Mouse (Mus musculus): ENCODE data around the gene Epo.

- TF ChIP-seq HCFC1 (IDR thresholded peaks at IDR 0.05; ENCODE audit: borderline replicate concordance, insufficient read depth, low read length) = no peak
- no peak for TF ChIP-seq ZNF384 (IDR thresholded peaks at IDR 0.05; ENCODE audit: low read depth, low read length)
- no peak for TF ChIP-seq ZC3H11A (IDR thresholded peaks at IDR 0.05; ENCODE audit: borderline replicate concordance, low read depth, low read length)
- TF ChIP-seq MAFK (IDR thresholded peaks at IDR 0.05; ENCODE audit: insufficient read depth, low read depth, low read length) = no peak
Observed at GRCm38 (mm10) chr5:137522711-137523110, 10.3 kb downstream of the Epo start.

All from ES-E14 (cell line).